Mouse (Mus musculus) E14TG2a.4 (cell line): ENCODE results near the gene Oxct2a.

ENCODE experiments used
- CTCF ChIP-seq: conservative IDR thresholded peaks from 2 replicates; pipeline ENCODE4 v1.5.1; 2014; ENCODE audit warnings: low read length
- NANOG ChIP-seq: IDR thresholded peaks from 2 replicates; pipeline ENCODE4 v1.6.1; 2014; ENCODE audit warnings: borderline replicate concordance, low read length, mixed read lengths
- POU5F1 ChIP-seq: IDR thresholded peaks from 2 replicates; pipeline ENCODE4 v1.6.1; 2014; ENCODE audit warnings: low read length, borderline replicate concordance

- TF ChIP-seq CTCF (no peak), NANOG (no peak), POU5F1 (no peak)
Observed at GRCm38 (mm10) chr4:123342642-123343470, 19.4 kb upstream of the Oxct2a start, which contains the start of gene Bmp8a.
